Comparison of ENCODE assay signal across 9 mouse cellular contexts in genomic region chr8:79584966-79585365, GRCm38 (mm10). TPM values are rescaled to one million over a fixed set of nuclear protein-coding genes. Genes with fewer than 3 reads are reported as not detected.
DNase-seq lines count a peak whose midpoint lies in the region; ATAC-seq and TF ChIP-seq lines count a peak whose summit lies in the region.
"Had no signal": no experiment of that assay in that cellular context is flagged by ENCODE, and none has a peak within 500 bp of the region (broad histone marks: within the 10 kb centered on the region; RNA-seq: fewer than 3 reads in every experiment).

No protein-coding gene starts in this region.

- intact Hi-C loops in heart, postnatal 36 days (cut with DNase I), result loop anchor here (1.0 to 5.0 kb wide), 5 partner anchors 53 to 1523 kb away; partner anchors contain the start of gene Otud4

- ATAC-seq in forebrain, embryonic 14.5 days, result no peak; the same call in 1 of the 2 replicates
- ATAC-seq in midbrain, embryonic 11.5 days (ENCODE audit: low FRiP score), result peak; percentile 46; the same call in 1 of the 2 replicates

- H3K4me3 ChIP-seq in forebrain, embryonic 14.5 days (ENCODE audit: low read depth, low read length), result no peak overlapping the region
- no peak overlapping the region for H3K4me3 ChIP-seq in midbrain, embryonic 11.5 days (ENCODE audit: low read depth, low read length)
- H3K4me3 ChIP-seq: embryonic facial prominence, embryonic 12.5 days had no signal

- H3K27me3 ChIP-seq in forebrain, embryonic 14.5 days (replicated peaks; ENCODE audit: control insufficient read depth, insufficient read depth, low read length), result no peaks in the 10 kb centered on the region
- H3K27me3 ChIP-seq in midbrain, embryonic 11.5 days (ENCODE audit: control insufficient read depth, insufficient read depth, low read length), result no peaks in the 10 kb centered on the region
- H3K27me3 ChIP-seq: embryonic facial prominence, embryonic 12.5 days had no signal

- no peak overlapping the region for H3K27ac ChIP-seq in forebrain, embryonic 14.5 days (ENCODE audit: low read depth, low read length)
- H3K27ac ChIP-seq in midbrain, embryonic 11.5 days (ENCODE audit: low read depth, low read length), result no peak overlapping the region
- H3K27ac ChIP-seq: embryonic facial prominence, embryonic 12.5 days had no signal

- no peaks in the 10 kb centered on the region for H3K9me3 ChIP-seq in forebrain, embryonic 14.5 days (replicated peaks; ENCODE audit: control insufficient read depth, low read length)
- no peaks in the 10 kb centered on the region for H3K9me3 ChIP-seq in midbrain, embryonic 11.5 days (ENCODE audit: control insufficient read depth, low read length)
- H3K9me3 ChIP-seq: embryonic facial prominence, embryonic 12.5 days had no signal

- WGBS in forebrain, embryonic 14.5 days, result 43% methylated on average over 3 of the region's 3 CpGs
- 43% methylated on average over 3 of the region's 3 CpGs for WGBS in midbrain, embryonic 11.5 days

- H3K4me1 ChIP-seq in forebrain, embryonic 14.5 days (ENCODE audit: control insufficient read depth, insufficient read depth, low read length), result no peaks in the 10 kb centered on the region
- H3K4me1 ChIP-seq in midbrain, embryonic 11.5 days (ENCODE audit: control insufficient read depth, insufficient read depth, low read length), result no peaks in the 10 kb centered on the region
- H3K4me1 ChIP-seq: embryonic facial prominence, embryonic 12.5 days had no signal

- TF ChIP-seq POLR2A in brain, embryonic 14.5 days (IDR thresholded peaks at IDR 0.05; ENCODE audit: borderline replicate concordance, extremely low read depth, insufficient read depth, insufficient read length, poor library complexity, severe bottlenecking), result no peak

- DNase-seq in spleen, postnatal 36 days (ENCODE audit: low spot score in 2 of 2), result peak; percentile 7 to 21
- DNase-seq in spleen, postnatal 4 days (ENCODE audit: low spot score in 2 of 2), result no peak
- DNase-seq in brain, embryonic 14.5 days (ENCODE audit: low read depth), result peak; percentile 84
- peak; percentile 80 for DNase-seq in forebrain, embryonic 14.5 days (ENCODE audit: low spot score)
- peak; percentile 46 to 57 for DNase-seq in heart, postnatal 36 days
- DNase-seq in layer of hippocampus, postnatal 10 days (ENCODE audit: low spot score in 2 of 2), result peak; percentile 62 to 74
- DNase-seq in midbrain, embryonic 11.5 days (ENCODE audit: low spot score, missing footprints), result peak; percentile 89
- DNase-seq in testis, postnatal 10 days (ENCODE audit: low spot score), result peak; percentile 66

- TF ChIP-seq CTCF in brain, embryonic 14.5 days (IDR thresholded peaks at IDR 0.05; ENCODE audit: borderline replicate concordance, extremely low read depth, insufficient read depth, insufficient read length), result peak; percentile 69; the same call in 1 of the 2 replicates

- H3K4me2 ChIP-seq in forebrain, embryonic 14.5 days (ENCODE audit: low read length), result no peak overlapping the region
- H3K4me2 ChIP-seq in midbrain, embryonic 11.5 days, result no peak overlapping the region
- H3K4me2 ChIP-seq: embryonic facial prominence, embryonic 12.5 days had no signal

- H3K36me3 ChIP-seq in forebrain, embryonic 14.5 days (ENCODE audit: control insufficient read depth, insufficient read depth, low read length), result no peaks in the 10 kb centered on the region
- H3K36me3 ChIP-seq in midbrain, embryonic 11.5 days (ENCODE audit: control insufficient read depth, insufficient read depth, low read length), result no peaks in the 10 kb centered on the region
- H3K36me3 ChIP-seq: embryonic facial prominence, embryonic 12.5 days had no signal

- H3K9ac ChIP-seq in forebrain, embryonic 14.5 days (ENCODE audit: low read length), result no peak overlapping the region
- H3K9ac ChIP-seq in midbrain, embryonic 11.5 days (ENCODE audit: low read length), result no peak overlapping the region
- H3K9ac ChIP-seq: embryonic facial prominence, embryonic 12.5 days had no signal

RNA-seq across cellular contexts. Expression of gene Otud4, which starts 54.5 kb away (rescaled TPM):
- 27.1 and 28.9 TPM in 2 replicates for polyA plus RNA-seq in brain, embryonic 14.5 days (2012; rRNA removed)
- 16.2 and 16.8 TPM in 2 replicates for polyA plus RNA-seq in forebrain, embryonic 14.5 days (2014; fragmentation: Nextera tagmentation; extraction: Ambion mirVana)
- total RNA-seq in heart, postnatal 36 days (2021), result 10 to 100 TPM; 44.8 to 55.3 TPM
- total RNA-seq in layer of hippocampus, postnatal 10 days (2021), result 10 to 100 TPM; 40.5 to 45.3 TPM
- 22.2 and 22.7 TPM in 2 replicates for polyA plus RNA-seq in midbrain, embryonic 11.5 days (2014; fragmentation: Nextera tagmentation; extraction: Ambion mirVana)

Comparison
In these comparisons a context has a peak if more than half of its experiments do, and no peak if none do; other contexts are left out.
1. DNase-seq: peak in spleen, postnatal 36 days (2 of 2), brain, embryonic 14.5 days (single experiment), forebrain, embryonic 14.5 days (single experiment), heart, postnatal 36 days (2 of 2), layer of hippocampus, postnatal 10 days (2 of 2), midbrain, embryonic 11.5 days (single experiment) and testis, postnatal 10 days (single experiment); none in spleen, postnatal 4 days (0 of 2).